Mouse (Mus musculus) thymus, adult 2 months (tissue): ENCODE results near the gene Ddo.

ENCODE experiments used
- CTCF ChIP-seq: fragments of 200-500 bp; IDR thresholded peaks from 2 replicates; pipeline ENCODE4 v1.5.1; 2012; ENCODE audit warnings: mild to moderate bottlenecking, control low read depth, low read length, moderate library complexity, borderline replicate concordance; ENCODE audit not compliant: control insufficient read depth, poor library complexity, insufficient read depth; ENCODE audit errors: extremely low read depth
- POLR2A ChIP-seq: fragments of 200-500 bp; IDR thresholded peaks from 2 replicates; pipeline ENCODE4 v1.6.1; 2012; ENCODE audit warnings: mild to moderate bottlenecking, low read length, control low read depth, moderate library complexity; ENCODE audit not compliant: control insufficient read depth, poor library complexity, insufficient read depth; ENCODE audit errors: extremely low read depth

- TF ChIP-seq CTCF (no peak), POLR2A (no peak)
Observed at GRCm38 (mm10) chr10:40713829-40714228, 84.0 kb downstream of the Ddo start.
